Mouse (Mus musculus): ENCODE measurements around the gene Coro1b. TPM values are rescaled to one million over a fixed set of nuclear protein-coding genes. Genes with fewer than 3 reads are reported as not detected.
"Not testable (repeated sequence)": the region's sequence is repeated elsewhere in the genome, so short reads cannot be mapped to it uniquely, and the experiment has no call there.

Coro1b gene
- polyA plus RNA-seq, 1 experiment from 2014 or later = 102 TPM

GRCm38 (mm10) chr19:4131768-4132167 is 16.7 kb upstream of the Coro1b start:
- ATAC-seq (ENCODE audit: low FRiP score) = no peak
- Histone ChIP-seq H3K27me3 (replicated peaks) (no peaks in the 10 kb centered on the region), H3K4me1 (peaks cover 12% of the 10 kb centered on the region), H3K36me3 (peaks cover 42% of the 10 kb centered on the region), H3K27ac (replicated peaks) (no peak overlapping the region), H3K4me3 (replicated peaks) (no peak overlapping the region), H3K9ac (replicated peaks) (no peak overlapping the region), H3K9me3 (replicated peaks) (no peaks in the 10 kb centered on the region), H3K4me2 (no peak overlapping the region)
- 87% methylated on average over 2 of the region's 2 CpGs for WGBS

DNA sequence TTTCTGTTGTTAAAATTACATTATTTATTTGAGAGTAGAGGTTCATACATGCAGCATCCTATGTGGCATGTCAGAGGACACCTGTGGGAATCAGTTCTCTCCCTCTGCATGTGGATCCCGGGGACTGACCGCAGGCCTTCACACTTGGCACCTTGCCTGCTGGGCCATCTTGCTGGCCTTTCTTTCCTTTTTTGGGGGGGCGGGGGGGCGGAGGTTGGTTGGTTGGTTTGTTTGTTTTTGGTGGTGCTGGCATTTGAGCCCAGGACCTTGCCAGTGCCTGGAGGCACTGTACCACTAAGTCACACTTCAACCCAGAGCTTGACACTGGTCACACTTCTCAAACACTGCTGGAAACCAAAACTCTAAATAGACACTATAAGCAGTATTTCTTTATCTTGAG is 14.1 kb upstream of the Coro1b start:
- 92% methylated on average over 4 of the region's 4 CpGs for WGBS
- no peak for ATAC-seq (ENCODE audit: low FRiP score)
- Histone ChIP-seq H3K27ac (replicated peaks) (no peak overlapping the region), H3K9me3 (replicated peaks) (no peaks in the 10 kb centered on the region), H3K4me2 (no peak overlapping the region), H3K27me3 (replicated peaks) (no peaks in the 10 kb centered on the region), H3K9ac (replicated peaks) (no peak overlapping the region), H3K36me3 (peaks cover 31% of the 10 kb centered on the region), H3K4me1 (peaks cover 4% of the 10 kb centered on the region), H3K4me3 (replicated peaks) (no peak overlapping the region)

DNA sequence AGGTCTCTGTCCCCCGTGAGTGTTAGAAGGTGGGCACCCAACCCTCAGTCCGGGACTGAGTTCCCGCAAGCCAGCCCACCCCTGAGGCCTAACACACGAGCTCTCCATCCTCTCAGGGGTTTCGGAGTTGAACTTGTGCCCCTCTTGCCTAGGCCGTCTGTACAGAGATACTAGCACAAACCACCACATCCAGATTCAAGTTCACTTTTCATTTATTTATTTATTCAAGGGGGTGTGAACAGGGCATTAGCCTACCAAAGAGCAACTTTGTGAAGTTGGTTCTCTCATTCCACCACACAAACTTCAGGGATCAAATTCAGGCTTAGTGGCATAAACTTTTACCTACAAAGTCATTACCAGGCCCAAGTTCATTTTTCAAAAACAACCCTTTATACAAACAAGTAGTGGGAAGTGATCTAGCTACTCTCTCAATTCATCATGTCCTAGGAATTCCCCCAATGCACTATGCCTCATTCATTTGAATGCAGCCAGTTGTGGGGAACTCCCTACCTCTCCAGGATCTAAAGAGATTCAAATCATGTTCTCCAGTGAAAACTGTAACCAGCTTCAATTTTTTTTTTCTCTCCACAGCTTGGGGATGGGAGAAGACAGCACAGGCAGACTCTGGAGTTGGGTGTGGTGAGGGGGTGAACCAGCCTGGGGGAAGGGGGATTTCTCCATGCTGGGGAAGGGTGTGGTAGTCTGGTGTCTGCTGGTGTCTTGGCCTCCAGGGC is 13.0 kb upstream of the Coro1b start:
- not testable (repeated sequence) for H3K4me1 ChIP-seq; H3K4me2 ChIP-seq; H3K4me3 ChIP-seq (replicated peaks); ATAC-seq (ENCODE audit: low FRiP score); H3K9ac ChIP-seq (replicated peaks); H3K27me3 ChIP-seq (replicated peaks); H3K9me3 ChIP-seq (replicated peaks); H3K27ac ChIP-seq (replicated peaks)
- 82% methylated on average over 6 of the region's 6 CpGs for WGBS
- H3K36me3 ChIP-seq = peaks cover 22% of the 10 kb centered on the region

DNA sequence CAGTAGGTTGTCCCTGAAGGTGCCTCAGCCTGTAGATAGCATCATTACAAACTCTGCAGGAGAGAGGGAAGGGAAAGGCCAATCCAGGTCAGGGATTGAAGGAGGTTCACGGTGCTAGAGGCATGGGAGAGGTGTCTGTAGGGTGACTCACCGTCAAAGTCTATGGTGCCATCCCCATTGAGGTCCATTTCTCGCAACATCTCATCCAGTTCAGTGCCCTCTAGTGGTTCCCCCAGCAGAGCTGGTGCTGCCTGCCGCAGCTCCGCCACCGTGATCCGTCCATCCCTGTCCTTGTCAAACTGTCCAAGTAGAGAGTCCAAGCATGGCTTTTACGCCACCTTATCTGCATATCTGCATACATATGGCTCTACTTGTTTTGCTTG is 12.5 kb upstream of the Coro1b start:
- H3K36me3 ChIP-seq = peaks cover 22% of the 10 kb centered on the region
- not testable (repeated sequence) for H3K4me1 ChIP-seq; H3K9me3 ChIP-seq (replicated peaks); H3K4me2 ChIP-seq; ATAC-seq (ENCODE audit: low FRiP score); H3K27ac ChIP-seq (replicated peaks); H3K9ac ChIP-seq (replicated peaks); H3K27me3 ChIP-seq (replicated peaks); H3K4me3 ChIP-seq (replicated peaks)
- WGBS = 26% methylated on average over 8 of the region's 8 CpGs

DNA sequence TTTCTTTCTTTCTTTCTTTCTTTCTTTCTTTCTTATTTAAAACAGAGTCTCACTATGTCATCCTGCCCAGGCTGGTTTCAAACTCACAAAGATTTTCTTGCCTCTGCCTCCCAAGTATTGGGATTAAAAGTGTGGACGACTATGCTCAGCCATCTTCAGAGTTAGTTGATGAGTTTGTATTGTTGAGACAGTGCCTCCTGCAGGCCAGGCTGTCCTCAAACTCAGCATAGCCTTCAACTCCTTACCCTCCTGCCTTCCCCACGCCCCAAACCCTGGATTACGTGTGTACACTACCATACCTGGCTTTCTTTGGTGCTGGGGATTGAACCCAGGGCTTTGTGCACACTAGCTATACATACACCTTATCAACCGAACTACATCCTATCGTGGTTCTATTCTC is 12.0 kb upstream of the Coro1b start:
- 84% methylated on average over 5 of the region's 5 CpGs for WGBS

DNA sequence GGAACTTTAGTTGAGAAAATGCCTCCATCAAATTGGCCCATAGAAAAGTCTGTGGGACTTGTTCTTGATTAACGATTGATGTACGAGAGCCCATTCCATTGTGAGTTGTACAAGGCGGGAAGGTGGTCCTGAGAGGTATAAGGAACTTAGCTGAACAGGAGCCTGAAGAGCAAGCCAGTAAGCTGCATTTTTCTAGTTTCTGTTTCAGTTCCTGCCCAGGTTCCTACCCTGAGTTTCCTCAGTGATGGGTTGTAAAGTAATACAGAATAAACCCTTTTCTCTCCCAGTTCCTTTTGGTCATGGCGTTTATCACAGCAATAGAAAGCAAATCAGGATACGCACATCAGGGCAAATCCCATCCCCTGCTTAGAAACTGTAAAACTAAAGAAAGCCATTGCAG is 10.5 kb upstream of the Coro1b start:
- Histone ChIP-seq H3K27me3 (replicated peaks) (no peaks in the 10 kb centered on the region), H3K4me2 (no peak overlapping the region), H3K36me3 (peaks cover 5% of the 10 kb centered on the region), H3K4me1 (peaks cover 6% of the 10 kb centered on the region), H3K4me3 (replicated peaks) (no peak overlapping the region), H3K27ac (replicated peaks) (no peak overlapping the region), H3K9me3 (replicated peaks) (no peaks in the 10 kb centered on the region), H3K9ac (replicated peaks) (no peak overlapping the region)
- 73% methylated on average over 5 of the region's 5 CpGs for WGBS
- no peak for ATAC-seq (ENCODE audit: low FRiP score)

More for the DNA sequence above, 12.0 kb upstream of the Coro1b start:
- H3K36me3 ChIP-seq = peaks cover 18% of the 10 kb centered on the region
- no peaks in the 10 kb centered on the region for H3K9me3 ChIP-seq (replicated peaks)
- no peak overlapping the region for H3K9ac ChIP-seq (replicated peaks)
- no peak overlapping the region for H3K4me3 ChIP-seq (replicated peaks)
- no peak for ATAC-seq (ENCODE audit: low FRiP score)
- H3K27me3 ChIP-seq (replicated peaks) = no peaks in the 10 kb centered on the region
- no peak overlapping the region for H3K27ac ChIP-seq (replicated peaks)
- no peak overlapping the region for H3K4me2 ChIP-seq
- H3K4me1 ChIP-seq = peaks cover 6% of the 10 kb centered on the region

DNA sequence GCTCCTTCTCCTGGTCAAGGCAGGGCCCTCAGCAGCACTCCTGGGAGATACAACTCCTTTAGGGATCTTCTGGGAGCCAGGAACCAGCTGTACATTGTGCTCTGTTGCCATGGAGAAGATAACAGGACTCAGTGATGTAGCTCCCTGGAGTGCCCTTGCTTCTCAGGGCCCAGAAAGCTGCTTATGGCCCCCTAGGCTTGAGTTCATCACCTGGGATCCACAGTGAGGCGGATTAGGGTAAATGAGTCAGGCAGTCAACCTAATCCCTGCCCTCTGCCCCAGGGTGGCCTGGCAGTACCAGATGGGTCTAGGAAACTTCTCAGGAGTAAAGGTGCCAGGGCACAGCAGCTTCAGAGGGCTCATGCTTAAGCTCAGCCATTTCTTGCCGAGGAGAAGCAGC is 9.0 kb upstream of the Coro1b start, which contains the start of gene Gpr152:
Gpr152 (plus strand) TSS at position 342 of the 400 bp plus-strand sequence.
- peaks cover 6% of the 10 kb centered on the region for H3K4me1 ChIP-seq
- no peaks in the 10 kb centered on the region for H3K9me3 ChIP-seq (replicated peaks)
- no peak within 1 kb of the TSS for H3K27ac ChIP-seq (replicated peaks)
- no peak for ATAC-seq (ENCODE audit: low FRiP score)
- no peak within 1 kb of the TSS for H3K4me2 ChIP-seq
- H3K27me3 ChIP-seq (replicated peaks) = no peaks in the 10 kb centered on the region
- no peak within 1 kb of the TSS for H3K4me3 ChIP-seq (replicated peaks)
- H3K9ac ChIP-seq (replicated peaks) = no peak within 1 kb of the TSS
- H3K36me3 ChIP-seq = no peaks in the 10 kb centered on the region
- 67% methylated on average over 2 of the region's 2 CpGs for WGBS

DNA sequence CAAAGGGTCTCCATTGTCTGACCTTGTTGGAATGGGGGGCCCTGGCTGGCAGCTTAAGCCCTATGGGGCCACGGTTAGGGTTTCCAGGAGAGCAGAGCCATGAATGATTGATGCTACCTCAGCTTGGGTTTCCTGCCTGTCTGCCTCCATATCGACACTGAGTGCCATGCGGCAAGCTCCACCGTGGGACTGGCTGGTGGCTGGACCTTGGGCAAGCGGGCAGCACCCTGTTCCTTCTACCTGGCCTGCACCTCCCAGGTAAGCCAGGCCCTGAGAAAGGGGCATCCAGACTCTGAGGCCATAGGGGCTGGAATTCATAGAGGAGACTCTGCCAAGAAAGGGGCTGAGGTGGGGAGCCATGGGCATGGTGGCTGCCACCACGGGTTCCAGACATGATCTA is 8.3 kb upstream of the Coro1b start:
- H3K27ac ChIP-seq (replicated peaks) = no peak overlapping the region
- no peak overlapping the region for H3K9ac ChIP-seq (replicated peaks)
- H3K4me1 ChIP-seq = peaks cover 6% of the 10 kb centered on the region
- no peak for ATAC-seq (ENCODE audit: low FRiP score)
- no peak overlapping the region for H3K4me3 ChIP-seq (replicated peaks)
- WGBS = 79% methylated on average over 6 of the region's 6 CpGs
- no peak overlapping the region for H3K4me2 ChIP-seq
- no peaks in the 10 kb centered on the region for H3K36me3 ChIP-seq
- no peaks in the 10 kb centered on the region for H3K9me3 ChIP-seq (replicated peaks)
- no peaks in the 10 kb centered on the region for H3K27me3 ChIP-seq (replicated peaks)

- WGBS = 92% methylated on average over 18 of the region's 18 CpGs
- H3K9ac ChIP-seq (replicated peaks) = no peak overlapping the region
- H3K4me1 ChIP-seq = peaks cover 7% of the 10 kb centered on the region
- H3K4me3 ChIP-seq (replicated peaks) = no peak overlapping the region
- no peaks in the 10 kb centered on the region for H3K9me3 ChIP-seq (replicated peaks)
- H3K36me3 ChIP-seq = no peaks in the 10 kb centered on the region
- no peaks in the 10 kb centered on the region for H3K27me3 ChIP-seq (replicated peaks)
- H3K4me2 ChIP-seq = no peak overlapping the region
- no peak overlapping the region for H3K27ac ChIP-seq (replicated peaks)
- no peak for ATAC-seq (ENCODE audit: low FRiP score)
These were observed 5.8 kb upstream of the Coro1b start for GRCm38 (mm10) chr19:4142416-4143173.

DNA sequence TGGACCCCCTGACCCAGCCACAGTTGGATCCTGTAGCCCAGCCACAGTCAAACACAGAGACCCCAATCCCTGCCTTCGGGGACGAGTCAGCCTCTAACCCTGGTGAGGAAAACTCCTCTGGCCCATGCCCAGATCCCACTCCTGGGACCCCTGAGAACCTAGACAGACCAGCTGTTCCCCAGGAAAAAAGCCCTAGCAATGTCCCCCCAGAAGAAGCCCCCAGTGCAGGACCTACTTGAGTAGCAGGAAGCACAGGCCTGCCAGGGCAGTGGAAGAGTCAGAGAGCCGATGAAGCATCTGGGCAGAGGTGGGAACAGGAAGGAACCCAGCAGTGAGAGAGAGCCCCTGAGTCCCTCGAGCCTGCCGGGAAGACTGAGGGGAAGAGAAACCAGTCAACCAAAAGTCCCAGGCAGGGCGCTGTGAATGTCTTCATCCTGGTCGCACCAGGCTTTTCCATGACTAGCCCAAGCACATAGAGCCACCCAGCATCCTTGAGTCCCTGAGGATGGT is 4.6 kb upstream of the Coro1b start, which contains the start of gene Cabp4:
Cabp4 (minus strand) TSS at position 275 of the 510 bp plus-strand sequence.
- no peak within 1 kb of the TSS for H3K4me2 ChIP-seq
- H3K27ac ChIP-seq (replicated peaks) = no peak within 1 kb of the TSS
- no peaks in the 10 kb centered on the region for H3K27me3 ChIP-seq (replicated peaks)

DNA sequence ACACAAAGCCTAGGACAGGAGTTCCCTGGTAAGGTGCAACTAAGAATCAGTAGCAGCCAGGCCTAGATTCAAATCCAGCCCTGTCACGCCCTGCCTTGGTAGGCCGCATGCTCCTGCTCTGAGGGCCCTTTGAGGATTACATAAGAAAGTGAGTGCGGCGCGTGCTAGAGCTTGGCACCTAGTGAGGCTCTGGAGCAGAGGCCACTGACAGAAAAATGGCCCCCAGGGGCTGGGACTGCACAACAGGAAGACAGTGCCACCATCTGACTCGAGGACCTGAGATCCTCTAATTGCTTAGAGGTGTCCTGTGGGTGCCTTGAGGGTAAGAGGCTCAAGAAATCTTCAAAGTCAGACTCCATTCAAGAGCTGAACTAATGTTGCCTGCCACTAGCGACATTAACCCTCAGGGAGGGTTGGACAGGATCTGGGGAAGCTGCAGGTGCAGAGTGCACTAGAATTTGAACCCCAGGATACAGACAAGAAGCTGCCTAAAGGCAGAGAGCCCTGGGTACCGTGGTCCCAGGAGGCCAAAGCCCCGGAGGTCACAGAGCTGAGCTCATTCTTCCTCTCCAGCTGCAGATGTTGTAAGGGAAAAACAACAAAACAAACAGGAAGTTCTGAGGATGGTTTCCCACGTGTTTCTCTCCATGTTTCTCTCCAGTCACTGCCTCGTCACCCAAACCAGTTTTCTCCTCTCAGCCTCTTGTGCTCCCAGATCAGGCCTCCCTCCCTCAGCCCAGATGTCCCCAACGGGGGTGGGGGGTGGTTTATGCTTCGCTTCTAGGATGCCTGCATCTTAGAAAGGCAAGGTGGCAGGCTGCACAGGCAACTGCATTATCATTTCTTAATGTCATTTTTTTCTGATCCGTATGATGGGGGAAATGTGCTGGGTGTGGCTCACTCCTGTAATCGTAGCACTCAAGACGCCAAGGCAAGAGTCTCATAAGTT is 3.6 kb upstream of the Coro1b start:
- H3K4me1 ChIP-seq = peaks cover 18% of the 10 kb centered on the region
- ATAC-seq (ENCODE audit: low FRiP score) = no peak
- no peaks in the 10 kb centered on the region for H3K36me3 ChIP-seq
- no peaks in the 10 kb centered on the region for H3K27me3 ChIP-seq (replicated peaks)
- no peak overlapping the region for H3K4me2 ChIP-seq
- no peak overlapping the region for H3K9ac ChIP-seq (replicated peaks)
- no peak overlapping the region for H3K4me3 ChIP-seq (replicated peaks)
- 86% methylated on average over 16 of the region's 16 CpGs for WGBS
- no peaks in the 10 kb centered on the region for H3K9me3 ChIP-seq (replicated peaks)
- no peak overlapping the region for H3K27ac ChIP-seq (replicated peaks)

More for the DNA sequence above, 4.6 kb upstream of the Coro1b start, which contains the start of gene Cabp4:
- 82% methylated on average over 7 of the region's 7 CpGs for WGBS
- no peak within 1 kb of the TSS for H3K4me3 ChIP-seq (replicated peaks)
- H3K9ac ChIP-seq (replicated peaks) = no peak within 1 kb of the TSS
- H3K9me3 ChIP-seq (replicated peaks) = no peaks in the 10 kb centered on the region
- no peaks in the 10 kb centered on the region for H3K36me3 ChIP-seq
- H3K4me1 ChIP-seq = peaks cover 14% of the 10 kb centered on the region
- ATAC-seq (ENCODE audit: low FRiP score) = no peak
